Mouse (Mus musculus) ES-CJ7 (cell line): ENCODE measurements at regions not wholly inside any gene's neighbourhood (a gene's known extent, or its start where the extent isn't known, plus 50 kb on each side); places are given as distances from the start of the nearest gene placed in this dataset.
A peak's percentile ranks its signal among the peaks of the same experiment; 100 is the strongest.

ENCODE experiments used
- DNase-seq: peaks from one replicate; pipeline ENCODE4 v3.0.0; 2011; ENCODE audit warnings: low read depth, low spot score

GRCm38 (mm10) chr16:55168433-55168832 lies 129.4 kb downstream of the Zpld1 start:
- DNase-seq, result no peak

- no peak for DNase-seq
These were observed 131.5 kb downstream of the Zpld1 start for GRCm38 (mm10) chr16:55166181-55166848.

GRCm38 (mm10) chr16:55162926-55163325 lies 134.9 kb downstream of the Zpld1 start:
- DNase-seq, result no peak

GRCm38 (mm10) chr16:55151726-55152125 lies 146.1 kb downstream of the Zpld1 start:
- peak; percentile 5 for DNase-seq

GRCm38 (mm10) chr16:55142431-55143173 lies 155.2 kb downstream of the Zpld1 start:
- DNase-seq, result no peak

- DNase-seq, result no peak
These were observed 162.8 kb downstream of the Zpld1 start for GRCm38 (mm10) chr16:55134961-55135360.

GRCm38 (mm10) chr16:55097651-55098050 lies 200.1 kb downstream of the Zpld1 start:
- DNase-seq, result no peak

GRCm38 (mm10) chr16:55087461-55087860 lies 210.3 kb downstream of the Zpld1 start:
- DNase-seq, result no peak

- no peak for DNase-seq
These were observed 221.6 kb downstream of the Zpld1 start for GRCm38 (mm10) chr16:55076172-55076571.

GRCm38 (mm10) chr16:55039777-55040176 lies 258.0 kb downstream of the Zpld1 start:
- DNase-seq, result no peak

- DNase-seq, result no peak
These were observed 296.0 kb downstream of the Zpld1 start for GRCm38 (mm10) chr16:55001661-55002289.

- no peak for DNase-seq
These were observed 306.1 kb downstream of the Zpld1 start for GRCm38 (mm10) chr16:54991595-54992240.

GRCm38 (mm10) chr16:54983759-54984218 lies 314.0 kb downstream of the Zpld1 start:
- DNase-seq, result peak; percentile 44

GRCm38 (mm10) chr16:54970356-54970755 lies 327.4 kb downstream of the Zpld1 start:
- DNase-seq, result no peak

GRCm38 (mm10) chr16:54943808-54944315 lies 353.9 kb downstream of the Zpld1 start:
- DNase-seq, result no peak

- no peak for DNase-seq
These were observed 369.5 kb downstream of the Zpld1 start for GRCm38 (mm10) chr16:54928259-54928658.

GRCm38 (mm10) chr16:54902911-54903310 lies 394.9 kb downstream of the Zpld1 start:
- DNase-seq, result no peak

GRCm38 (mm10) chr16:54901461-54901860 lies 396.3 kb downstream of the Zpld1 start:
- DNase-seq, result no peak

- no peak for DNase-seq
These were observed 403.1 kb downstream of the Zpld1 start for GRCm38 (mm10) chr16:54894661-54895060.

GRCm38 (mm10) chr16:54857369-54857768 lies 440.4 kb downstream of the Zpld1 start:
- no peak for DNase-seq

- DNase-seq, result peak; percentile 21
These were observed 454.8 kb downstream of the Zpld1 start for GRCm38 (mm10) chr16:54842996-54843395.
